22 mouse cellular contexts compared by ENCODE assay signal in the genomic region with DNA sequence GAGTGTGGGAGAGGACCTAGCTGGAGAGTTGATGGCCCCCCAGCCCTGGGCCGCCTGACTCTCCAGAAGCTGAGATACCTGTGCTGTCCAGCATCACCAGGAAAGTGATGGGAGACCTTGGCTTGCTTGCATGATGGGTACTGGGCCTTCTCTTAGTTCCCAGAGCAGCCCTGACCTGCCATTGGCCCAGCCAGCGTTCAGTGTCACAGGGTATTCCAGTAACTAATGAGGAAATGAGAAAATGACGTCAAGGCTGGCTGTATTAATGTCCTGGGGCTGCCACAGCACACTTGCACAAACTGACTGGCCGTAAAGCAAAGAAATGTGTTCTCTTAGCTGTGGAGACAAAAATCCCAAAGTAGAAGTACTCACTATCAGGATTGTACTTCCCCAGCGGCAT.
DNase-seq lines count a peak whose midpoint lies in the region; TF ChIP-seq lines count a peak whose summit lies in the region.
"Had no signal": no experiment of that assay in that cellular context is flagged by ENCODE, and none has a peak within 500 bp of the region (broad histone marks: within the 10 kb centered on the region; RNA-seq: fewer than 3 reads in every experiment).

No protein-coding gene starts in this region.

- DNase-seq in testis, postnatal 14 days (ENCODE audit: low spot score) = no peak
- DNase-seq in limb, embryonic 10.5 days (ENCODE audit: low spot score) = no peak
- peak; percentile 21 for DNase-seq in splenic B cell, adult 2 months (ENCODE audit: low read depth, low spot score)
- no peak for DNase-seq in cerebellum, adult 9-10 months
- no peak for DNase-seq in lung, adult 2 months
- DNase-seq: adrenal gland, adult 8-10 months; adrenal gland, postnatal 14 days; adrenal gland, postnatal 36 days; cerebellum, adult 11-12 months; cerebellum, adult 2 months; cerebellum, adult 9-11 months; cerebellum, postnatal 14 days; cerebellum, postnatal 36 days; embryo, embryonic 11 days had no signal

- WGBS in limb, embryonic 10.5 days = 74% methylated on average over 5 of the region's 5 CpGs
- 75% methylated on average over 5 of the region's 5 CpGs for WGBS in lung, adult 2 months

- no peak for TF ChIP-seq POLR2A in testis, adult 2 months (IDR thresholded peaks at IDR 0.05; ENCODE audit: control insufficient read depth, low read depth, low read length)
- no peak for TF ChIP-seq POLR2A in lung, adult 2 months (IDR thresholded peaks at IDR 0.05; ENCODE audit: borderline replicate concordance, extremely low read depth, low read depth, low read length)

- no peak overlapping the region for H3K27ac ChIP-seq in testis, adult 2 months (ENCODE audit: control insufficient read depth, insufficient read depth, low read depth, low read length)
- H3K27ac ChIP-seq in limb, embryonic 10.5 days = 0 out of 2 replicates have a peak overlapping the region, but pooled peaks have one; percentile 19
- H3K27ac ChIP-seq: embryonic facial prominence, embryonic 13.5 days; embryonic facial prominence, embryonic 15.5 days; forebrain, embryonic 10.5 days; forebrain, embryonic 12.5 days had no signal

- no peaks in the 10 kb centered on the region for H3K9me3 ChIP-seq in limb, embryonic 10.5 days (replicated peaks)
- H3K9me3 ChIP-seq: embryonic facial prominence, embryonic 13.5 days; embryonic facial prominence, embryonic 15.5 days; forebrain, embryonic 10.5 days; forebrain, embryonic 12.5 days; G1E had no signal

- no peaks in the 10 kb centered on the region for H3K27me3 ChIP-seq in testis, adult 2 months (ENCODE audit: control insufficient read depth, insufficient read depth, low read length)
- no peaks in the 10 kb centered on the region for H3K27me3 ChIP-seq in limb, embryonic 10.5 days (ENCODE audit: low read depth, poor library complexity, severe bottlenecking)
- no peaks in the 10 kb centered on the region for H3K27me3 ChIP-seq in splenic B cell, adult 2 months (ENCODE audit: control insufficient read depth, insufficient read depth, low read length, poor library complexity, severe bottlenecking)
- H3K27me3 ChIP-seq: embryonic facial prominence, embryonic 13.5 days; embryonic facial prominence, embryonic 15.5 days; forebrain, embryonic 12.5 days; Patski had no signal

- no peaks in the 10 kb centered on the region for H3K4me1 ChIP-seq in testis, adult 2 months (ENCODE audit: control insufficient read depth, insufficient read depth, low read length)
- peaks cover 13% of the 10 kb centered on the region for H3K4me1 ChIP-seq in limb, embryonic 10.5 days
- H3K4me1 ChIP-seq in lung, adult 2 months (ENCODE audit: control insufficient read depth, insufficient read depth, low read length) = peaks cover 4% of the 10 kb centered on the region; the same call in 1 of the 2 replicates
- H3K4me1 ChIP-seq: embryonic facial prominence, embryonic 13.5 days; embryonic facial prominence, embryonic 15.5 days had no signal

- H3K4me3 ChIP-seq in testis, adult 2 months (ENCODE audit: control insufficient read depth, low read depth, low read length) = peak overlapping the region; percentile 45
- no peak overlapping the region for H3K4me3 ChIP-seq in limb, embryonic 10.5 days
- no peak overlapping the region for H3K4me3 ChIP-seq in lung, adult 2 months (replicated peaks; ENCODE audit: extremely low read depth, low read depth, low read length)
- H3K4me3 ChIP-seq: embryonic facial prominence, embryonic 13.5 days; embryonic facial prominence, embryonic 15.5 days; erythroblast, embryonic 14.5 days; forebrain, embryonic 10.5 days; forebrain, embryonic 12.5 days had no signal

- no peaks in the 10 kb centered on the region for H3K36me3 ChIP-seq in testis, adult 2 months (ENCODE audit: control insufficient read depth, insufficient read depth, low read length)
- H3K36me3 ChIP-seq in limb, embryonic 10.5 days = no peaks in the 10 kb centered on the region
- no peaks in the 10 kb centered on the region for H3K36me3 ChIP-seq in splenic B cell, adult 2 months (ENCODE audit: control insufficient read depth, insufficient read depth, low read length, poor library complexity, severe bottlenecking)
- H3K36me3 ChIP-seq: embryonic facial prominence, embryonic 13.5 days; embryonic facial prominence, embryonic 15.5 days; forebrain, embryonic 10.5 days; forebrain, embryonic 12.5 days; G1E had no signal

- no peak for TF ChIP-seq CTCF in testis, adult 2 months (IDR thresholded peaks at IDR 0.05; ENCODE audit: control insufficient read depth, insufficient read depth, insufficient replicate concordance, low read depth, low read length)
- TF ChIP-seq CTCF in lung, adult 2 months (IDR thresholded peaks at IDR 0.05; ENCODE audit: insufficient read depth, low read length) = no peak
